In genomic region chr11:90276150-90276549, GRCm38 (mm10) we compare ENCODE assay signal across 18 mouse cellular contexts. TPM values are rescaled to one million over a fixed set of nuclear protein-coding genes. Genes with fewer than 3 reads are reported as not detected.
DNase-seq lines count a peak whose midpoint lies in the region; ATAC-seq lines count a peak whose summit lies in the region.
"Had no signal": no experiment of that assay in that cellular context is flagged by ENCODE, and none has a peak within 500 bp of the region (broad histone marks: within the 10 kb centered on the region; RNA-seq: fewer than 3 reads in every experiment).

No protein-coding gene starts in this region.

- no peak overlapping the region for H3K4me2 ChIP-seq in hindbrain, embryonic 16.5 days (ENCODE audit: low read length)
- no peak overlapping the region for H3K4me2 ChIP-seq in hindbrain, embryonic 13.5 days
- H3K4me2 ChIP-seq: heart, embryonic 12.5 days; intestine, embryonic 15.5 days; liver, embryonic 12.5 days; lung, embryonic 15.5 days; midbrain, embryonic 15.5 days; neural tube, embryonic 12.5 days had no signal

- WGBS in hindbrain, embryonic 16.5 days, result 79% methylated on average over 8 of the region's 8 CpGs
- 90% methylated on average over 8 of the region's 8 CpGs for WGBS in hindbrain, embryonic 13.5 days

- no peaks in the 10 kb centered on the region for H3K27me3 ChIP-seq in hindbrain, embryonic 16.5 days (replicated peaks; ENCODE audit: control insufficient read depth, insufficient read depth, low read length)
- H3K27me3 ChIP-seq in hindbrain, embryonic 13.5 days, result no peaks in the 10 kb centered on the region
- H3K27me3 ChIP-seq: heart, embryonic 12.5 days; intestine, embryonic 15.5 days; liver, embryonic 12.5 days; lung, embryonic 15.5 days; midbrain, embryonic 15.5 days; neural tube, embryonic 12.5 days; Patski had no signal

- peaks cover 9% of the 10 kb centered on the region; the same call in 1 of the 2 replicates for H3K36me3 ChIP-seq in hindbrain, embryonic 16.5 days (ENCODE audit: control insufficient read depth, insufficient read depth, low read length)
- peaks cover 46% of the 10 kb centered on the region for H3K36me3 ChIP-seq in hindbrain, embryonic 13.5 days
- H3K36me3 ChIP-seq: intestine, embryonic 15.5 days had no signal

- DNase-seq in cerebellum, adult 9-10 months, result peak; percentile 16
- DNase-seq in cerebellum, adult 11 months, result no peak
- DNase-seq in MN1 (ENCODE audit: low spot score), result peak; percentile 44
- peak; percentile 23 to 33 for DNase-seq in adrenal gland, postnatal 36 days
- no peak for DNase-seq in embryo, embryonic 10.5 days (ENCODE audit: low spot score)
- DNase-seq: spleen, adult 18-20 months; thymus, postnatal 14 days had no signal

- H3K27ac ChIP-seq in hindbrain, embryonic 16.5 days (ENCODE audit: low read depth, low read length), result no peak overlapping the region
- H3K27ac ChIP-seq in hindbrain, embryonic 13.5 days, result no peak overlapping the region
- H3K27ac ChIP-seq: intestine, embryonic 15.5 days; limb, embryonic 10.5 days; liver, embryonic 12.5 days; lung, embryonic 15.5 days; midbrain, embryonic 15.5 days; neural tube, embryonic 12.5 days had no signal

- H3K9ac ChIP-seq in hindbrain, embryonic 16.5 days (ENCODE audit: low read depth, low read length), result no peak overlapping the region
- no peak overlapping the region for H3K9ac ChIP-seq in hindbrain, embryonic 13.5 days
- H3K9ac ChIP-seq: heart, embryonic 12.5 days; intestine, embryonic 15.5 days; liver, embryonic 12.5 days; lung, embryonic 15.5 days; midbrain, embryonic 15.5 days; neural tube, embryonic 12.5 days had no signal

- H3K4me1 ChIP-seq in hindbrain, embryonic 16.5 days (ENCODE audit: control insufficient read depth, insufficient read depth, low read depth, low read length), result no peaks in the 10 kb centered on the region
- no peaks in the 10 kb centered on the region for H3K4me1 ChIP-seq in hindbrain, embryonic 13.5 days (replicated peaks)
- H3K4me1 ChIP-seq: limb, embryonic 10.5 days; liver, embryonic 12.5 days; lung, embryonic 15.5 days; midbrain, embryonic 15.5 days; neural tube, embryonic 12.5 days had no signal

- H3K9me3 ChIP-seq in hindbrain, embryonic 16.5 days (ENCODE audit: control insufficient read depth, low read length), result no peaks in the 10 kb centered on the region
- H3K9me3 ChIP-seq in hindbrain, embryonic 13.5 days, result no peaks in the 10 kb centered on the region
- H3K9me3 ChIP-seq: heart, embryonic 12.5 days; intestine, embryonic 15.5 days; limb, embryonic 10.5 days; liver, embryonic 12.5 days; lung, embryonic 15.5 days; midbrain, embryonic 15.5 days; neural tube, embryonic 12.5 days had no signal

- ATAC-seq in hindbrain, embryonic 16.5 days, result peak; percentile 68; the same call in 1 of the 2 replicates
- ATAC-seq in hindbrain, embryonic 13.5 days (ENCODE audit: low FRiP score), result no peak
- ATAC-seq: forebrain, embryonic 14.5 days; intestine, embryonic 15.5 days; liver, embryonic 12.5 days; midbrain, embryonic 15.5 days; Patski had no signal

- no peak overlapping the region for H3K4me3 ChIP-seq in hindbrain, embryonic 16.5 days (ENCODE audit: low read length)
- H3K4me3 ChIP-seq in hindbrain, embryonic 13.5 days, result no peak overlapping the region
- H3K4me3 ChIP-seq: heart, embryonic 12.5 days; intestine, embryonic 15.5 days; limb, embryonic 10.5 days; liver, embryonic 12.5 days; lung, embryonic 15.5 days; midbrain, embryonic 15.5 days; neural tube, embryonic 12.5 days had no signal

RNA-seq across cellular contexts. Expression of gene Mmd, which starts 26.9 kb away (rescaled TPM):
- polyA plus RNA-seq in hindbrain, embryonic 16.5 days (2015; fragmentation: Nextera tagmentation; extraction: Ambion mirVana), result 118 and 125 TPM in 2 replicates
- 105 and 114 TPM in 2 replicates for polyA plus RNA-seq in hindbrain, embryonic 13.5 days (2015; fragmentation: Nextera tagmentation; extraction: Ambion mirVana)
- 100 to 1,000 TPM in 1 of 2 experiments, 10 to 100 TPM in 1; 86.1 to 156 TPM for total RNA-seq in adrenal gland, postnatal 36 days (2021)

Comparison
In these comparisons a context has a peak if more than half of its experiments do, and no peak if none do; other contexts are left out.
1. DNase-seq: peak in cerebellum, adult 9-10 months (single experiment), MN1 (single experiment) and adrenal gland, postnatal 36 days (2 of 2); none in cerebellum, adult 11 months (single experiment) and embryo, embryonic 10.5 days (single experiment).